Mouse (Mus musculus) embryonic fibroblast, embryonic 13.5 days (primary cell): ENCODE results near the gene Masp2.

Source experiments
- CTCF ChIP-seq: IDR thresholded peaks from 2 replicates; pipeline ENCODE4 v1.5.1; 2011; ENCODE audit warnings: mild to moderate bottlenecking, control low read depth, low read length, moderate library complexity, borderline replicate concordance; ENCODE audit not compliant: insufficient read depth
- POLR2A ChIP-seq: IDR thresholded peaks from 2 replicates; pipeline ENCODE4 v1.6.1; 2011; ENCODE audit warnings: low read depth, mild to moderate bottlenecking, control low read depth, low read length, moderate library complexity

GRCm38 (mm10) chr4:148646616-148647015 is 44.3 kb downstream of the Masp2 start:
- TF ChIP-seq CTCF (no peak), POLR2A (no peak)
